Mouse (Mus musculus) heart, adult 2 months (tissue): ENCODE data around the gene Iffo2. TPM values are rescaled to one million over a fixed set of nuclear protein-coding genes. Genes with fewer than 3 reads are reported as not detected.
A peak's percentile ranks its signal among the peaks of the same experiment; 100 is the strongest.

Source experiments
- DNase-seq, 2 experiments: peaks; one replicate each; pipeline ENCODE4 v3.0.0; 2021
- H3K27ac ChIP-seq: fragments of 200-600 bp; 2 replicates; pipeline ENCODE4 v1.8.1; 2022
- H3K27me3 ChIP-seq: fragments of 200-500 bp; 2 replicates; pipeline ENCODE4 v1.6.1; 2012; ENCODE audit warnings: mild to moderate bottlenecking, low read length, inconsistent platforms, mixed read lengths; ENCODE audit not compliant: control insufficient read depth, insufficient read depth
- H3K36me3 ChIP-seq: fragments of 200-500 bp; 2 replicates; pipeline ENCODE4 v1.6.1; 2012; ENCODE audit warnings: low read length, inconsistent platforms; ENCODE audit not compliant: control insufficient read depth, insufficient read depth
- H3K4me1 ChIP-seq: fragments of 200-500 bp; 2 replicates; pipeline ENCODE4 v1.6.1; 2011; ENCODE audit warnings: low read length; ENCODE audit not compliant: control insufficient read depth, insufficient read depth
- H3K4me3 ChIP-seq: fragments of 200-600 bp; 2 replicates; pipeline ENCODE4 v1.8.1; 2022
- H3K79me2 ChIP-seq: fragments of 200-500 bp; replicated peaks from 2 replicates; pipeline ENCODE4 v1.6.1; 2012; ENCODE audit warnings: mild to moderate bottlenecking, inconsistent platforms, low read length, moderate library complexity, mixed read lengths; ENCODE audit not compliant: control insufficient read depth, insufficient read depth
- H3K9ac ChIP-seq: fragments of 200-500 bp; 2 replicates; pipeline ENCODE4 v1.6.1; 2012; ENCODE audit warnings: low read depth, mild to moderate bottlenecking, control low read depth, inconsistent platforms, low read length, mixed read lengths
- CTCF ChIP-seq: fragments of 200-600 bp; IDR thresholded peaks from 2 replicates; pipeline ENCODE4 v1.8.1; 2022; ENCODE audit warnings: antibody characterized with exemption, mild to moderate bottlenecking, moderate library complexity
- EP300 ChIP-seq: fragments of 200-500 bp; IDR thresholded peaks from 2 replicates; pipeline ENCODE4 v1.6.1; 2011; ENCODE audit warnings: low read depth, low read length, control low read depth; ENCODE audit not compliant: insufficient read depth
- POLR2A ChIP-seq: fragments of 200-500 bp; IDR thresholded peaks from 2 replicates; pipeline ENCODE4 v1.6.1; 2011; ENCODE audit warnings: mild to moderate bottlenecking, low read depth, low read length, control low read depth; ENCODE audit not compliant: insufficient read depth
- WGBS: fragments of 180-500 bp; shearing (Covaris S2); methylation state at CpG from one replicate; pipeline ENCODE4 v1.1.7; 2018; 5-methylcytosine and 5-hydroxymethylcytosine counted together
- intact Hi-C: fragments of 180-260 bp; cut with DNase I; formaldehyde crosslinking; loops from one replicate; pipeline ENCODE4 v1.15.1; 2025
- polyA plus RNA-seq: library from polyadenylated mRNA; depleted of rRNA; stranded (reverse); fragments of >200 nt; gene quantifications from 2 replicates; pipeline ENCODE4 v1.2.3, GENCODE M21; 2012
- total RNA-seq, 2 experiments: library from RNA; stranded (reverse); gene quantifications; 2 replicates each; pipeline ENCODE4 v1.2.3; 2021

The Iffo2 gene
- total and polyA plus RNA-seq, 3 experiments = 3.1 to 5.0 (median 4.9) TPM

DNA sequence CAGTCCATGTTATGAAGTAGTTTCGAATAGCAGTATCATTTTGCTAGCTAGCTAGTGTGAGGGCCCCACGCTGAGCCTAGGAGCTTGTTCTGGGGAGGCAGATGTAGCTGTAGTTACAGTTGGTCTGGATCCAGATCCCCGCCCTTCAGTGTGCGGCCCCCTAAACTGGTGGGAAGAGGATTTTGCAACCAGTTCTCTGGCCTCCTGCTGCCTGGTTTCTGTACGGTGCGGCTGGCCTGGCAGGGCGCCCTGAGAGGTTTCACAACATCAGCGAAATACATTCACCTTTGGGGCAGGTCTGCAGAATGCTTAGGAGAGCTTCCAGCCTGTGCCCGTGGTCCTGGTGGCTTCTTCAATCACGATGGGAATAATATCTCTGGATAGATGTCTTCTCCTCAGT lies 94.4 kb downstream of the Iffo2 start:
- peaks cover 4% of the 10 kb centered on the region for H3K4me1 ChIP-seq
- DNase-seq = peak; percentile 38 to 45
- no peak overlapping the region for H3K9ac ChIP-seq
- H3K27ac ChIP-seq = no peak overlapping the region
- no peaks in the 10 kb centered on the region for H3K36me3 ChIP-seq
- H3K27me3 ChIP-seq = no peaks in the 10 kb centered on the region
- 71% methylated on average over 10 of the region's 10 CpGs for WGBS
- no peak for TF ChIP-seq CTCF
- TF ChIP-seq POLR2A = no peak
- no peak overlapping the region for H3K4me3 ChIP-seq
- H3K79me2 ChIP-seq = no peaks in the 10 kb centered on the region; the same call in 1 of the 2 replicates
- intact Hi-C loops = no loop called here

DNA sequence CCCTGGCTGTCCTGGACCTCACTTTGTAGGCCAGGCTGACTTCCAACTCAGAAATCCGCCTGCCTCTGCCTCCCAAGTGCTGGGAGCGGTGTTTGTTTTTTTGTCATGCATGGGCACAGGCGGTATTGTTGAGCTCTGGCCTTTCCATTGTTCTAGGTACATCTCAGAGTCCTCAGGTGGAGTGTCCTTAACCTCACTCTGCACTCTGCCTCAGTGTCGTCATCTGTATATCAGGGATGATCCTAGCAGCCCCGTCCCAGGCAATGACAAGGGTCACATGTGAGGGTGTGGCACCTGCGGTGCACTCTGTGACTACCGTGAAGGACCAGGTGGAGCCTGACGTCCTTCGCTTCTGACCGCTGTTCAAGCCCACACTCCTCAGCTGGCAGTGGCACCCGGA lies 97.0 kb downstream of the Iffo2 start:
- 92% methylated on average over 11 of the region's 11 CpGs for WGBS
- Histone ChIP-seq H3K9ac (no peak overlapping the region), H3K36me3 (no peaks in the 10 kb centered on the region), H3K4me1 (peaks cover 4% of the 10 kb centered on the region), H3K27ac (no peak overlapping the region), H3K4me3 (no peak overlapping the region), H3K27me3 (no peaks in the 10 kb centered on the region), H3K79me2 (no peaks in the 10 kb centered on the region; the same call in 1 of the 2 replicates)
- DNase-seq = no peak
- TF ChIP-seq POLR2A (no peak), CTCF (no peak), EP300 (no peak)
- intact Hi-C loops = no loop called here

DNA sequence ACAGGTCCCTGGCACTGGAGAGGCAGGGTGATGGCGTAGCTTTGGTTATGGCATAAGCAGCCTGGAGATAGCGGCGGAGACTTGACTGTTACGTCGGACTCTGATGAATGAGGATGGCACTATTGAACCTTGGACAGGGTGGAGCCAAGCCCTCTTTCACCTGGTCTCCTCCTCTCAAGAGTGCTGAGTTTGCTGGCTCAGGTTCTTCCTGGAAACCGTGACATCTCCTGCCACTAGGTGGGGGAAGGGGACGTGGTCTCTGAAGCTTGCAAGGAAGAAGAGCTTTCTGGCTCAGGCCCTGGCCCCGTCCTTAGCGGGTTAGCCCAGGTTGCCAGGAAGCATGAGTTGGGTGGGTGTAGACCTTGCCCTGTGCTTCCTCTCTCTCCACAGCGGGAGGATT lies 99.8 kb downstream of the Iffo2 start:
- no peak overlapping the region for H3K4me3 ChIP-seq
- no peaks in the 10 kb centered on the region for H3K4me1 ChIP-seq
- no peak overlapping the region for H3K9ac ChIP-seq
- H3K36me3 ChIP-seq = no peaks in the 10 kb centered on the region
- TF ChIP-seq EP300 = no peak
- TF ChIP-seq POLR2A = no peak
- no peak for TF ChIP-seq CTCF
- no peak for DNase-seq
- 81% methylated on average over 10 of the region's 10 CpGs for WGBS
- H3K27ac ChIP-seq = no peak overlapping the region
- intact Hi-C loops = no loop called here
- H3K27me3 ChIP-seq = no peaks in the 10 kb centered on the region
- H3K79me2 ChIP-seq = no peaks in the 10 kb centered on the region; the same call in 1 of the 2 replicates

DNA sequence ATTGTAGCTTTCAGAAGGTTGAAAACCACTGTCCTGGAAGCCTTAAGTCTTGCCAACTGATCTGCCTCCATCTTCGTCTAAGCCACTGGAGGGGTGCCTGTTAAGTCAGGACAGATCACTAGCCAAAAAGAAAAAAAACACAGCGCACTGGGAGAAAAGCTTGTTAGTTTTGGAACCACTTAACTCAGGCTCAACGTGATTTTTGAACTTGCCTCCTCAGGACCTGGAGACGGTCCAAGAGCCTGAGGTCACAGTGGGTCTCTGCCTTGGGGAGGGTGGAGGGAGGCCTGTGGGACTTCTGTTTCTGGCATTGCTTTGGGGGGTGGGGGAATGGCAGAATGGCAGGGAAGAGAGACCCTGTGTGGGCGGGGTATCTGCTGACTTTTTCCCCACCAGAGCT lies 100.8 kb downstream of the Iffo2 start:
- H3K27me3 ChIP-seq = no peaks in the 10 kb centered on the region
- no peak overlapping the region for H3K27ac ChIP-seq
- H3K4me1 ChIP-seq = no peaks in the 10 kb centered on the region
- 48% methylated on average over 5 of the region's 5 CpGs for WGBS
- intact Hi-C loops = no loop called here
- H3K9ac ChIP-seq = no peak overlapping the region
- no peak for DNase-seq
- TF ChIP-seq CTCF (no peak), EP300 (no peak), POLR2A (no peak)
- no peaks in the 10 kb centered on the region; the same call in 1 of the 2 replicates for H3K79me2 ChIP-seq
- H3K4me3 ChIP-seq = no peak overlapping the region
- no peaks in the 10 kb centered on the region for H3K36me3 ChIP-seq

DNA sequence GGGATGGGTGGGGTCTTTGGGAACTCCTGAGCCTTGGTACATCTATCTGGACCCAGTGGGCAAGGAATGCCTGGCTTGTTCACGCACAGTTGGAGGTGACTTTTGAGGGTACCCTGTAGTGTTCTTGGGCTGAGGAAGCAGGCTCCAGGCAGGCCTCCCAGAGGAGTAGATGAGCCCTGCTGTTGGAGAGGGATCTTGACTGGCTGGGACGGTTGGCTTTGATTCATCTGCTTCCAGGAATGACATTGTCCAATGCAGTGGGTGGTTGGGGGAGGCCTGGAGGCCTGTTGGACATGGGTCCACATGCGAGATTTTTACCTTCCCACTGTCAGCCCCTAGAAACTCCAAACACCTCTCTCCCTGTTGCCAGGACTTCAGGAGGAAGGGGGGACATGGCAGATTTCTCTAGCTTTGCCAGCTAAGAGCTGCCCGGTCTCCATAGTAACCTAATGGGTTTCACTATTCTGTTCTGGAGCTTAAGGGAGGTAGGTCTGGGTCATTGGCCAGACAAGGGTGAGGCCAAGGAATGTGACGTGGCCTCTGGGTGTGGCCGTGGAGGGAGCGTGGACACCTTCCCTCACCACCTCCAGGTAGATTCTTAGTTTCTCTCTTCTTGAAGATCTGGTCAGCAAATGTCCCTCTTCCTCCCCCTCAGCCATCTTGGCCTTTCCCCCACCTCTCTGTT lies 101.4 kb downstream of the Iffo2 start:
- Histone ChIP-seq H3K9ac (no peak overlapping the region), H3K4me3 (no peak overlapping the region), H3K27ac (no peak overlapping the region), H3K79me2 (no peaks in the 10 kb centered on the region; the same call in 1 of the 2 replicates), H3K4me1 (no peaks in the 10 kb centered on the region), H3K36me3 (no peaks in the 10 kb centered on the region), H3K27me3 (no peaks in the 10 kb centered on the region)
- intact Hi-C loops = no loop called here
- TF ChIP-seq CTCF (no peak), EP300 (no peak), POLR2A (no peak)
- DNase-seq = no peak
- 81% methylated on average over 7 of the region's 7 CpGs for WGBS

DNA sequence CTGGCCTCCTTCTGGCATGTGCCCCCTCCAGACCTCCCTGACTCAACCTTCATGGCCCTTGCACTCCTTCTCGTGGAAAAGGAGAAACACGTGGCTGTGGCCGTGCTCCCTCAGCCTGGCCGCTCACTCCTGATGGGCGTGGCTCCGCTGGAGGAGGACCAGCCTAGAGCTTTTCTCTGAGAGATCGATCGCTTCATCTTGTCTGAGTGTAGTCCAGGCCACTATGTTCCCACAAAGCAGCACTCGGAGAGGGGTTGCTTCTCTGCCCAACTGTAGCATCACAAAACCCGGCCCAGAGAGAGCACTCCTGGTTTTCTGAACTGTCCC lies 101.9 kb downstream of the Iffo2 start:
- WGBS = 85% methylated on average over 10 of the region's 10 CpGs
- no peak overlapping the region for H3K27ac ChIP-seq
- intact Hi-C loops = no loop called here
- H3K79me2 ChIP-seq = no peaks in the 10 kb centered on the region; the same call in 1 of the 2 replicates
- no peak overlapping the region for H3K4me3 ChIP-seq
- H3K9ac ChIP-seq = no peak overlapping the region
- TF ChIP-seq POLR2A (no peak), CTCF (no peak), EP300 (no peak)
- H3K4me1 ChIP-seq = no peaks in the 10 kb centered on the region
- DNase-seq = no peak
- H3K36me3 ChIP-seq = no peaks in the 10 kb centered on the region
- H3K27me3 ChIP-seq = no peaks in the 10 kb centered on the region
